Mouse (Mus musculus): ENCODE measurements at regions not wholly inside any gene's neighbourhood (a gene's known extent, or its start where the extent isn't known, plus 50 kb on each side); places are given as distances from the start of the nearest gene placed in this dataset.

GRCm38 (mm10) chr2:51747675-51748319, 120.5 kb downstream of the Tas2r134 start:
- dilution Hi-C loops (cut with MboI; ENCODE audit: extremely low pct_ligation_motif_present, extremely low pct_unique_long_range_greater_than_20kb, low sequenced_read_pairs) = no loop called here
- peak overlapping the region; percentile 6; the same call in 1 of the 2 replicates for H3K4me2 ChIP-seq (ENCODE audit: insufficient read depth, low read depth, poor library complexity, severe bottlenecking)
- in situ Hi-C loops (cut with MboI; ENCODE audit: low pct_ligation_motif_present, low pct_unique_long_range_greater_than_20kb, low sequenced_read_pairs) = no loop called here
- H3K27ac ChIP-seq (ENCODE audit: insufficient read depth, low read depth) = no peak overlapping the region
- peak; percentile 24 for DNase-seq (ENCODE audit: extremely low read depth)
- no peak overlapping the region for H3K4me3 ChIP-seq (replicated peaks in 1 of 3; ENCODE audit: low read depth in 2 of 3, low read length in 2 of 3, poor library complexity in 1 of 3)
- TF ChIP-seq NRF1 (IDR thresholded peaks at IDR 0.05; ENCODE audit: low read depth, low read length) (peak; percentile 66), TBP (conservative IDR thresholded peaks at IDR 0.05; ENCODE audit: low read depth, low read length) (no peak), ZNF384 (IDR thresholded peaks at IDR 0.05; ENCODE audit: low read depth, low read length) (peak; percentile 64; the same call in 1 of the 2 replicates), POLR2AphosphoS2 (IDR thresholded peaks at IDR 0.05; ENCODE audit: low read depth, low read length) (no peak), ZC3H11A (IDR thresholded peaks at IDR 0.05; ENCODE audit: low read depth, low read length) (no peak)
- H3K79me2 ChIP-seq (replicated peaks; ENCODE audit: control insufficient read depth, extremely low read depth, insufficient read depth, poor library complexity, severe bottlenecking) = no peaks in the 10 kb centered on the region
- peaks cover 0 to 26% of the 10 kb centered on the region in 2 experiments; a peak in 3 of 4 replicates for H3K4me1 ChIP-seq (ENCODE audit: control insufficient read depth in 1 of 2, insufficient read depth in 2 of 2)
- H3K36me3 ChIP-seq (replicated peaks in 1 of 2; ENCODE audit: control insufficient read depth in 1 of 2, insufficient read depth in 1 of 2, low read length in 1 of 2) = no peaks in the 10 kb centered on the region
- H3K9me3 ChIP-seq (replicated peaks; ENCODE audit: low read length) = no peaks in the 10 kb centered on the region
- H3K9ac ChIP-seq (ENCODE audit: insufficient read depth, low read depth) = no peak overlapping the region
- no peaks in the 10 kb centered on the region for H3K27me3 ChIP-seq (replicated peaks)

GRCm38 (mm10) chr2:51749247-51749646, 121.9 kb downstream of the Tas2r134 start:
- Histone ChIP-seq H3K4me1 (ENCODE audit: control insufficient read depth in 1 of 2, insufficient read depth in 2 of 2) (peaks cover 3 to 39% of the 10 kb centered on the region in 2 experiments), H3K4me3 (replicated peaks in 1 of 3; ENCODE audit: low read depth in 2 of 3, low read length in 2 of 3, poor library complexity in 1 of 3) (no peak overlapping the region), H3K79me2 (replicated peaks; ENCODE audit: control insufficient read depth, extremely low read depth, insufficient read depth, poor library complexity, severe bottlenecking) (no peaks in the 10 kb centered on the region), H3K27ac (ENCODE audit: insufficient read depth, low read depth) (no peak overlapping the region), H3K9ac (ENCODE audit: insufficient read depth, low read depth) (no peak overlapping the region), H3K4me2 (ENCODE audit: insufficient read depth, low read depth, poor library complexity, severe bottlenecking) (no peak overlapping the region), H3K9me3 (replicated peaks; ENCODE audit: low read length) (no peaks in the 10 kb centered on the region), H3K27me3 (replicated peaks) (no peaks in the 10 kb centered on the region), H3K36me3 (replicated peaks in 1 of 2; ENCODE audit: control insufficient read depth in 1 of 2, insufficient read depth in 1 of 2, low read length in 1 of 2) (no peaks in the 10 kb centered on the region)
- no peak for DNase-seq (ENCODE audit: extremely low read depth)
- dilution Hi-C loops (cut with MboI; ENCODE audit: extremely low pct_ligation_motif_present, extremely low pct_unique_long_range_greater_than_20kb, low sequenced_read_pairs) (no loop called here), in situ Hi-C loops (cut with MboI; ENCODE audit: low pct_ligation_motif_present, low pct_unique_long_range_greater_than_20kb, low sequenced_read_pairs) (no loop called here)
- TF ChIP-seq E2F4 (IDR thresholded peaks at IDR 0.05; ENCODE audit: insufficient replicate concordance, low read depth, low read length) = no peak
- no peak for TF ChIP-seq SIN3A (IDR thresholded peaks at IDR 0.05; ENCODE audit: low read length)
- TF ChIP-seq GABPA (IDR thresholded peaks at IDR 0.05; ENCODE audit: insufficient replicate concordance, low read depth, low read length) = no peak
- TF ChIP-seq KAT2A (IDR thresholded peaks at IDR 0.05; ENCODE audit: insufficient replicate concordance, low read length) = no peak
- peak; percentile 40; the same call in 1 of the 2 replicates for TF ChIP-seq ZNF384 (IDR thresholded peaks at IDR 0.05; ENCODE audit: low read depth, low read length)
- TF ChIP-seq TBP (conservative IDR thresholded peaks at IDR 0.05; ENCODE audit: low read depth, low read length) = no peak

- no peak for DNase-seq (ENCODE audit: extremely low read depth)
- dilution Hi-C loops (cut with MboI; ENCODE audit: extremely low pct_ligation_motif_present, extremely low pct_unique_long_range_greater_than_20kb, low sequenced_read_pairs) = no loop called here
- H3K27ac ChIP-seq (ENCODE audit: insufficient read depth, low read depth) = no peak overlapping the region
- H3K9ac ChIP-seq (ENCODE audit: insufficient read depth, low read depth) = no peak overlapping the region
- H3K27me3 ChIP-seq (replicated peaks) = no peaks in the 10 kb centered on the region
- no peaks in the 10 kb centered on the region for H3K9me3 ChIP-seq (replicated peaks; ENCODE audit: low read length)
- H3K4me1 ChIP-seq (ENCODE audit: control insufficient read depth in 1 of 2, insufficient read depth in 2 of 2) = peaks cover 13 to 40% of the 10 kb centered on the region in 2 experiments
- TF ChIP-seq SMC3 (IDR thresholded peaks at IDR 0.05; ENCODE audit: low read depth, low read length) (no peak), RCOR1 (conservative IDR thresholded peaks at IDR 0.05; ENCODE audit: low read depth, low read length) (no peak), POLR2AphosphoS2 (IDR thresholded peaks at IDR 0.05; ENCODE audit: low read depth, low read length) (no peak), RAD21 (IDR thresholded peaks at IDR 0.05; ENCODE audit: low read depth, low read length) (no peak), NELFE (IDR thresholded peaks at IDR 0.05; ENCODE audit: low read depth, low read length) (no peak), CHD1 (IDR thresholded peaks at IDR 0.05; ENCODE audit: low read depth, low read length) (no peak), ZNF384 (IDR thresholded peaks at IDR 0.05; ENCODE audit: low read depth, low read length) (no peak), ELF1 (IDR thresholded peaks at IDR 0.05; ENCODE audit: low read depth, low read length) (no peak), CTCF (conservative IDR thresholded peaks at IDR 0.05 in 1 of 2, IDR thresholded peaks at IDR 0.05 in 1 of 2; ENCODE audit: low read depth in 2 of 2, low read length in 2 of 2) (no peak), IRF4 (IDR thresholded peaks at IDR 0.05; ENCODE audit: low read depth, low read length) (no peak), MAZ (IDR thresholded peaks at IDR 0.05; ENCODE audit: low read depth, low read length) (no peak), MXI1 (IDR thresholded peaks at IDR 0.05; ENCODE audit: low read depth, low read length) (no peak), EP300 (IDR thresholded peaks at IDR 0.05; ENCODE audit: low read length) (no peak), GABPA (IDR thresholded peaks at IDR 0.05; ENCODE audit: insufficient replicate concordance, low read depth, low read length) (no peak), BHLHE40 (IDR thresholded peaks at IDR 0.05; ENCODE audit: low read depth, low read length) (no peak), KAT2A (IDR thresholded peaks at IDR 0.05; ENCODE audit: insufficient replicate concordance, low read length) (no peak), UBTF (IDR thresholded peaks at IDR 0.05; ENCODE audit: low read depth, low read length) (no peak), ZC3H11A (IDR thresholded peaks at IDR 0.05; ENCODE audit: low read depth, low read length) (no peak), USF2 (conservative IDR thresholded peaks at IDR 0.05; ENCODE audit: low read depth, low read length) (no peak), SIN3A (IDR thresholded peaks at IDR 0.05; ENCODE audit: low read length) (no peak)
- no peak overlapping the region for H3K4me2 ChIP-seq (ENCODE audit: insufficient read depth, low read depth, poor library complexity, severe bottlenecking)
- in situ Hi-C loops (cut with MboI; ENCODE audit: low pct_ligation_motif_present, low pct_unique_long_range_greater_than_20kb, low sequenced_read_pairs) = no loop called here
- no peaks in the 10 kb centered on the region for H3K79me2 ChIP-seq (replicated peaks; ENCODE audit: control insufficient read depth, extremely low read depth, insufficient read depth, poor library complexity, severe bottlenecking)
- no peak overlapping the region for H3K4me3 ChIP-seq (replicated peaks in 1 of 3; ENCODE audit: low read depth in 2 of 3, low read length in 2 of 3, poor library complexity in 1 of 3)
- no peaks in the 10 kb centered on the region for H3K36me3 ChIP-seq (replicated peaks in 1 of 2; ENCODE audit: control insufficient read depth in 1 of 2, insufficient read depth in 1 of 2, low read length in 1 of 2)
Observed at GRCm38 (mm10) chr2:51752941-51753564, 125.7 kb downstream of the Tas2r134 start.
